Mouse (Mus musculus) ES-E14 (cell line): ENCODE results near the gene Cep68.

Source experiments
- CHD2 ChIP-seq: IDR thresholded peaks from 2 replicates; pipeline ENCODE4 v1.6.1; 2014; ENCODE audit warnings: mild to moderate bottlenecking, low read depth, low read length, inconsistent platforms
- MAFK ChIP-seq: IDR thresholded peaks from 2 replicates; pipeline ENCODE4 v1.6.1; 2014; ENCODE audit warnings: mild to moderate bottlenecking, low read depth, low read length, inconsistent platforms; ENCODE audit not compliant: insufficient read depth
- ZC3H11A ChIP-seq: IDR thresholded peaks from 2 replicates; pipeline ENCODE4 v1.6.1; 2012; ENCODE audit warnings: low read depth, mild to moderate bottlenecking, inconsistent platforms, low read length, borderline replicate concordance
- ZNF384 ChIP-seq: IDR thresholded peaks from 2 replicates; pipeline ENCODE4 v1.6.1; 2012; ENCODE audit warnings: low read depth, low read length, inconsistent platforms

- TF ChIP-seq ZNF384 (no peak), MAFK (no peak), ZC3H11A (no peak), CHD2 (no peak)
Measured at GRCm38 (mm10) chr11:20217227-20217626, 32.0 kb downstream of the Cep68 start.
